Mouse (Mus musculus): Measurements from ENCODE around the gene Wdr45.

Wdr45 gene

GRCm38 (mm10) chrX:7764657-7765280 lies 50.6 kb downstream of the Wdr45 start:
- no peak for DNase-seq (ENCODE audit: low spot score)

- no peak for DNase-seq (ENCODE audit: low spot score)
These were observed 51.1 kb downstream of the Wdr45 start for GRCm38 (mm10) chrX:7765281-7765670.

GRCm38 (mm10) chrX:7765764-7766163 lies 51.6 kb downstream of the Wdr45 start:
- no peak for DNase-seq (ENCODE audit: low spot score)

GRCm38 (mm10) chrX:7769302-7770017 lies 55.3 kb downstream of the Wdr45 start:
- DNase-seq (ENCODE audit: low spot score): no peak

GRCm38 (mm10) chrX:7772766-7773165 lies 58.6 kb downstream of the Wdr45 start:
- no peak for DNase-seq (ENCODE audit: low spot score)

GRCm38 (mm10) chrX:7775501-7776205 lies 61.5 kb downstream of the Wdr45 start:
- DNase-seq (ENCODE audit: low spot score): no peak

GRCm38 (mm10) chrX:7776329-7777082 lies 62.4 kb downstream of the Wdr45 start:
- DNase-seq (ENCODE audit: low spot score): peak; percentile 47
